Mouse (Mus musculus): Measurements from ENCODE around the gene 4930404H24Rik. TPM values are rescaled to one million over a fixed set of nuclear protein-coding genes. Genes with fewer than 3 reads are reported as not detected.

4930404H24Rik gene
- polyA plus RNA-seq, 1 experiment from 2014 or later, result not detected

DNA sequence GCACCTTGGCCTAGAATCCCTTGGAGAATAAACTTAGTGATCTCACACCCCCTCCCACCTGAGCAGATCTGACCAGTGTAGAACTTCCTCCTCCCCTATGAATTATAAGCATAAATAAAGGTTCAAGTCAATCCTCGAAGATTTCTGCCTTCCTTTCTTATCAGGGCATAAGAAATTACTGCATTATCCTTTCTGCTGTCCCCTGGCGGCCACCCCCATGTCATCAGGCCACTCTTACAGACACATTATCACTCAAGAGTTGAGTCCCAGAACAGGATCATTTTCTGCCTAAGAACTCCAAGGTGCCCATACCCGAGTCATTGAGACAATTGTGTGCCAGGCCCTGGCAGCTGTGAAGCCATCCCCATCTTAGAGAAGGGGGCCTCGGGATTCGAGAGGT is 38.4 kb downstream of the 4930404H24Rik start:
- H3K36me3 ChIP-seq (ENCODE audit: control insufficient read depth, insufficient read depth, low read length), result no peaks in the 10 kb centered on the region
- no peak overlapping the region for H3K9ac ChIP-seq (ENCODE audit: low read depth, low read length)
- H3K4me2 ChIP-seq (ENCODE audit: low read length), result no peak overlapping the region
- no peak for ATAC-seq
- no peaks in the 10 kb centered on the region for H3K9me3 ChIP-seq (replicated peaks; ENCODE audit: control insufficient read depth, low read length, poor library complexity, severe bottlenecking)
- H3K4me1 ChIP-seq (ENCODE audit: control insufficient read depth, insufficient read depth, low read length), result peaks cover 20% of the 10 kb centered on the region
- 41% methylated on average over 5 of the region's 5 CpGs for WGBS
- H3K27ac ChIP-seq (ENCODE audit: low read length), result no peak overlapping the region
- H3K4me3 ChIP-seq (ENCODE audit: low read depth, low read length), result no peak overlapping the region
- H3K27me3 ChIP-seq (ENCODE audit: control insufficient read depth, insufficient read depth, low read depth, low read length), result no peaks in the 10 kb centered on the region

DNA sequence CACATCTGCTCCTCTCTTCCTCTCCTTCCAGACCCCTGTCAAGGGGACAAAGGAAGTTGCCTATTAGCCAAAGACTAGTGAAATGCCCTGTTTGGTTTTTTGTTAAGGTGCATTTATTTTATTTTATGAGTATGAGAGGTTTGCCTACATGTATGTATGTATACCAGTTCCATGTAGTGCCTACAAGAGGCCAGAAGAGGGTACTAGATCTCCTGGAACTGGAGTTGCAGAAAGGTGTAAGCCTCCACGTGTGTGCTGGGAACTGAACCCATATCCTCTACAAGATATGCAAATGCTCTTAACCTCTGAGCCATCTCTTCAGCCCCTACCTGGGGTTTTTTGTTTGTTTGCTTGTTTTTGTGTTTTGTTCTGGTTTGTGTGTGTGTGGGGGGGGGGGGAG is 41.4 kb downstream of the 4930404H24Rik start:
- WGBS, result 61% methylated on average over 1 of the region's 1 CpGs
- no peaks in the 10 kb centered on the region for H3K9me3 ChIP-seq (replicated peaks; ENCODE audit: control insufficient read depth, low read length, poor library complexity, severe bottlenecking)

DNA sequence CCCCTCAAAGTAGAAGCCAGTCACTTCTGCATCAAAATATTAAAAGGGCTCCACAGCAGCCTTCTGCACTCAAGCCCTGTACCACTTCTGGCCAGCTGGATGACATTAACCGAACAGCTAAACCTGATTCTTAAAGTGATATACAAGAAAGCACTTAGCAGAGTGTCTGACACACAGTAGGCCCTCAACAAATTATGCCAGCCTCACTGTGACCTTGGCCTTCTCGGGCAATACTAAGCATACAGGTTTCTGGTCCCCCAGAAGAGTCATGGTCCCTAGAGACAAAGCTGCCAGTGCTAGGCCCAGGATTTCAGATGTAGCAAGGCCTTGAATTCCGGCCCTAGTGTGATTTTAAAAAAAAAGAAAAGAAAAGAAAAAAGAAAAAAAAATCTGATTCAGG is 46.3 kb downstream of the 4930404H24Rik start:
- H3K9me3 ChIP-seq (replicated peaks; ENCODE audit: control insufficient read depth, low read length, poor library complexity, severe bottlenecking), result no peaks in the 10 kb centered on the region
- no peak overlapping the region for H3K27ac ChIP-seq (ENCODE audit: low read length)
- no peaks in the 10 kb centered on the region for H3K4me1 ChIP-seq (ENCODE audit: control insufficient read depth, insufficient read depth, low read length)
- no peak overlapping the region for H3K4me3 ChIP-seq (ENCODE audit: low read depth, low read length)
- no peak overlapping the region for H3K4me2 ChIP-seq (ENCODE audit: low read length)
- no peak for ATAC-seq
- no peaks in the 10 kb centered on the region for H3K36me3 ChIP-seq (ENCODE audit: control insufficient read depth, insufficient read depth, low read length)
- 84% methylated on average over 3 of the region's 3 CpGs for WGBS
- no peak overlapping the region for H3K9ac ChIP-seq (ENCODE audit: low read depth, low read length)
- no peaks in the 10 kb centered on the region for H3K27me3 ChIP-seq (ENCODE audit: control insufficient read depth, insufficient read depth, low read depth, low read length)

More for the DNA sequence above, 41.4 kb downstream of the 4930404H24Rik start:
- Histone ChIP-seq H3K4me3 (ENCODE audit: low read depth, low read length) (no peak overlapping the region), H3K4me2 (ENCODE audit: low read length) (no peak overlapping the region), H3K36me3 (ENCODE audit: control insufficient read depth, insufficient read depth, low read length) (no peaks in the 10 kb centered on the region), H3K27ac (ENCODE audit: low read length) (no peak overlapping the region), H3K27me3 (ENCODE audit: control insufficient read depth, insufficient read depth, low read depth, low read length) (no peaks in the 10 kb centered on the region), H3K4me1 (ENCODE audit: control insufficient read depth, insufficient read depth, low read length) (peaks cover 4% of the 10 kb centered on the region; the same call in 1 of the 2 replicates), H3K9ac (ENCODE audit: low read depth, low read length) (no peak overlapping the region)
- no peak for ATAC-seq

DNA sequence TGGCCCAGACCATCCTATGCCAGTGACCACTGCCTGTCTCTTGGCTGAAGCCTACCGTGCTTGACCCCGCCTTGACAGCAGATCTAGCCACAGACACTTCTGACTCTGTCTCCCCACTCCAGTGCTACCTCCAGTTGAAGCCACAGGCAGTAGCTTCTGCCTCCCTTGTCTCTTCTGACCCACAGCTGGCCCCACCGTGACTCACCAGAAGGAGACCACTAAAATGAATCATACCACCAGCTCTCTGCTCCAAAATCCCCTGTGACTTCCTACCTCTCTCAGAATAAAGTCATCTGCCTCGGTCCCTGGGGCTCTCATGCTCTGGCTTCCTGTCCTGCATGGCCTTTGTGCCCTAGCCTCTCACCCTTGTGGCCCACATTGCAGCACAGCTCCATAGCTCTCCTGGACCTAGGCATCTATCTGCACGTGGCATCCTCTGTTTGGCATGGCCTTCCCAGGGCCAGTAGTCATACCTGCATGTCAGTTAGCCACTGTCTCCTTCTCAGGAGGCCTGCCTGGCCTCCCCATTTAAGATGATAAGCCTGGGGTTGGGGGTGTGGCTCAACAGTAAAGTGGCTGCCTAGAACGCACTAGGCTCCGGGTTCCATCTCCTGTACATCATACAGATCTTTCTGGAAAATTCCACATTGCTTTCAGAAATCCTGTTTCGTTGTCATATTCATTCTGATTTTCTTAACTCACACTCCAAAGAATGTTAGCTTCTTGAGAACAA is 50.5 kb downstream of the 4930404H24Rik start:
- peaks cover 6% of the 10 kb centered on the region for H3K4me1 ChIP-seq (ENCODE audit: control insufficient read depth, insufficient read depth, low read length)
- no peak for ATAC-seq
- H3K4me2 ChIP-seq (ENCODE audit: low read length), result no peak overlapping the region
- WGBS, result 88% methylated on average over 8 of the region's 8 CpGs
- no peak overlapping the region for H3K4me3 ChIP-seq (ENCODE audit: low read depth, low read length)
- H3K9me3 ChIP-seq (replicated peaks; ENCODE audit: control insufficient read depth, low read length, poor library complexity, severe bottlenecking), result no peaks in the 10 kb centered on the region
- H3K27me3 ChIP-seq (ENCODE audit: control insufficient read depth, insufficient read depth, low read depth, low read length), result no peaks in the 10 kb centered on the region
- H3K9ac ChIP-seq (ENCODE audit: low read depth, low read length), result no peak overlapping the region
- H3K27ac ChIP-seq (ENCODE audit: low read length), result no peak overlapping the region
- no peaks in the 10 kb centered on the region for H3K36me3 ChIP-seq (ENCODE audit: control insufficient read depth, insufficient read depth, low read length)

Other genes starting within 250 kb of the 4930404H24Rik start
- gene Kif3b, start 201.4 kb upstream of the 4930404H24Rik start, polyA plus RNA-seq (2015; fragmentation: Nextera tagmentation; extraction: Ambion mirVana), result 25.8 and 26.9 TPM in 2 replicates
- gene Asxl1, start 147.0 kb upstream of the 4930404H24Rik start, polyA plus RNA-seq (2015; fragmentation: Nextera tagmentation; extraction: Ambion mirVana), result 9.0 and 9.2 TPM in 2 replicates
- gene Nol4l, start 37.2 kb downstream of the 4930404H24Rik start, polyA plus RNA-seq (2015; fragmentation: Nextera tagmentation; extraction: Ambion mirVana), result 39.9 and 47.5 TPM in 2 replicates
- gene Commd7, start 140.0 kb downstream of the 4930404H24Rik start, polyA plus RNA-seq (2015; fragmentation: Nextera tagmentation; extraction: Ambion mirVana), result 102 and 104 TPM in 2 replicates
- gene Dnmt3b, start 156.7 kb downstream of the 4930404H24Rik start, polyA plus RNA-seq (2015; fragmentation: Nextera tagmentation; extraction: Ambion mirVana), result 3.0 and 3.5 TPM in 2 replicates
- not detected in 2 replicates for gene Dnmt3c, start 203.9 kb downstream of the 4930404H24Rik start, polyA plus RNA-seq (2015; fragmentation: Nextera tagmentation; extraction: Ambion mirVana)
- gene Mapre1, start 248.5 kb downstream of the 4930404H24Rik start, polyA plus RNA-seq (2015; fragmentation: Nextera tagmentation; extraction: Ambion mirVana), result 411 and 428 TPM in 2 replicates